Mouse (Mus musculus): ENCODE measurements around the gene Clstn2.

DNA sequence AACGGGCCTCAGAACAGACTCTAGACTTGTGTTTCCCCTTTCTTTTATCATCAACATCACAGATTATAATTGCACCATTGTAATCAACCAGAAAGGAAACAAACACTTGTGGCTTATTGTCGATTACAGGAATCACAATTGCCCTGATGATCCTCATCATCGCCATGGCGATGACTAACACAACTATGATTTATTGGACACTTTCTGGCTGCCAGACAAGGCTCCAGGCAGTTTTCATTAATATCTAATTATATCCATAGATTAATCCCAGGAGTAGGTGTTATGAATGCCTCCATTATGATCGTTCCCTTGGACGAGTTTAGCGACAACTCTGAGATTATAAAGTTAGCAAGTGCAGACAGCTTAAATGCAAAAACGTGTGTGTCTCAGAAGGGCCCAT is 239.3 kb downstream of the Clstn2 start:
- TF ChIP-seq BHLHE40 (IDR thresholded peaks at IDR 0.05; ENCODE audit: borderline replicate concordance, low read depth, low read length) = no peak
- TF ChIP-seq POLR2AphosphoS2 (IDR thresholded peaks at IDR 0.05; ENCODE audit: low read length) = no peak
- no peak for TF ChIP-seq EP300 (IDR thresholded peaks at IDR 0.05; ENCODE audit: low read depth in 1 of 2, low read length in 2 of 2)
- TF ChIP-seq CTCF (IDR thresholded peaks at IDR 0.05 in 2 of 3, conservative IDR thresholded peaks at IDR 0.05 in 1 of 3; ENCODE audit: control insufficient read depth in 1 of 3, insufficient read depth in 1 of 3, low read depth in 2 of 3, low read length in 3 of 3, poor library complexity in 1 of 3, severe bottlenecking in 1 of 3) = no peak
- no peak for TF ChIP-seq E2F4 (IDR thresholded peaks at IDR 0.05; ENCODE audit: borderline replicate concordance, low read depth, low read length)
- no peak for TF ChIP-seq NRF1 (IDR thresholded peaks at IDR 0.05; ENCODE audit: insufficient read depth, low read depth, low read length, poor library complexity, severe bottlenecking)
